Mouse (Mus musculus): Measurements from ENCODE around the gene Anks1b. TPM values are rescaled to one million over a fixed set of nuclear protein-coding genes. Genes with fewer than 3 reads are reported as not detected.

Gene Anks1b
- polyA plus RNA-seq, 1 experiment from 2014 or later = 3.0 TPM

DNA sequence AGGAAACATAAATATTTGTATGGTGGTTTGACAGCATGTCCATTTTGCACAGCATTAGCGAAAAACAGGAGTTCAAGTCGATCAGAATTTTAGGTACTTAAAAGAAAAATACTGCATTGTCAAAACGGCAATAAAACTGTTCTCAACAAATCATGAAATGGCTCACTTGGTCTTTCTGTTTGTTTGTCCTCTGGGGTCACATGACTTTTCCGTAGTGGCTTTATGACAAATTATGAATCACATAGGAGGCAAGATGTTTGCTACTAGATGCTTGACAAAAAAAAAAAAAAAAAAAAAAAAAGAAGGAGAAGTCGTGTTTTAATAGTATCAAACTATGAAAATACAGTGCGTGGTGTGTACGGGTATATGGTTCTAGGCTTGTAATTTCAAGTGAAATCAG is 495.7 kb downstream of the Anks1b start:
- DNase-seq (ENCODE audit: low spot score) = no peak
- H3K4me1 ChIP-seq (ENCODE audit: control insufficient read depth, insufficient read depth, low read length) = no peaks in the 10 kb centered on the region
- ATAC-seq (replicated peaks; ENCODE audit: insufficient number of reproducible peaks, low FRiP score, low TSS enrichment, low read depth) = no peak
- no peaks in the 10 kb centered on the region for H3K9me3 ChIP-seq (replicated peaks; ENCODE audit: control insufficient read depth, low read length)
- H3K9ac ChIP-seq (replicated peaks; ENCODE audit: low read length) = no peak overlapping the region
- no peak overlapping the region for H3K27ac ChIP-seq (replicated peaks; ENCODE audit: low read depth, low read length)
- no peak overlapping the region for H3K4me3 ChIP-seq (ENCODE audit: low read depth, low read length)
- no peaks in the 10 kb centered on the region for H3K36me3 ChIP-seq (replicated peaks; ENCODE audit: control insufficient read depth, insufficient read depth, low read depth, low read length)
- 87% methylated on average over 7 of the region's 7 CpGs for WGBS
- no peak overlapping the region for H3K4me2 ChIP-seq (ENCODE audit: low read depth, low read length)
- no peaks in the 10 kb centered on the region for H3K27me3 ChIP-seq (ENCODE audit: control insufficient read depth, insufficient read depth, low read length)

DNA sequence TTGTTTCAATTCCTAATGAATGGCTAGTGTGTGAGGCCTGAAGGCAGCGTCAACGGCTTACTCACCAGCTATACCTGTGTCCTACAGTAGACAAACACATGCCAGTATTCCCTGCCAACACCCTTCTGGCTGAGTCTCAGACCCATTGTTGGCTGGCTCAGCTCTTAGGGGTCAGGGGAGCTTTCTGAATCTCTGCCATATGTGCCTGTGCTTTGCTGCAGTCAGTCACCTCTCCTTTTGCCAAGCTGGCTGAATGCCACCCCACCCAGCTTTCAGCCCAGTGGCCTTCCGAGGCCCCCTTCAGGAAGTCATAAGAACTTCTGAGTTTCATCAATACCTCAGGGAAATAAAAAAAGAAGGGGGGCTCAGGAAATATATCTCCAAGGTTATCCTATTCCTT is 497.4 kb downstream of the Anks1b start:
- no peaks in the 10 kb centered on the region for H3K27me3 ChIP-seq (ENCODE audit: control insufficient read depth, insufficient read depth, low read length)
- no peaks in the 10 kb centered on the region for H3K9me3 ChIP-seq (replicated peaks; ENCODE audit: control insufficient read depth, low read length)
- no peaks in the 10 kb centered on the region for H3K4me1 ChIP-seq (ENCODE audit: control insufficient read depth, insufficient read depth, low read length)
- H3K27ac ChIP-seq (replicated peaks; ENCODE audit: low read depth, low read length) = no peak overlapping the region
- WGBS = 78% methylated on average over 3 of the region's 3 CpGs
- no peak for DNase-seq (ENCODE audit: low spot score)
- no peak for ATAC-seq (replicated peaks; ENCODE audit: insufficient number of reproducible peaks, low FRiP score, low TSS enrichment, low read depth)
- H3K36me3 ChIP-seq (replicated peaks; ENCODE audit: control insufficient read depth, insufficient read depth, low read depth, low read length) = no peaks in the 10 kb centered on the region
- H3K4me2 ChIP-seq (ENCODE audit: low read depth, low read length) = no peak overlapping the region
- H3K9ac ChIP-seq (replicated peaks; ENCODE audit: low read length) = no peak overlapping the region
- no peak overlapping the region for H3K4me3 ChIP-seq (ENCODE audit: low read depth, low read length)

DNA sequence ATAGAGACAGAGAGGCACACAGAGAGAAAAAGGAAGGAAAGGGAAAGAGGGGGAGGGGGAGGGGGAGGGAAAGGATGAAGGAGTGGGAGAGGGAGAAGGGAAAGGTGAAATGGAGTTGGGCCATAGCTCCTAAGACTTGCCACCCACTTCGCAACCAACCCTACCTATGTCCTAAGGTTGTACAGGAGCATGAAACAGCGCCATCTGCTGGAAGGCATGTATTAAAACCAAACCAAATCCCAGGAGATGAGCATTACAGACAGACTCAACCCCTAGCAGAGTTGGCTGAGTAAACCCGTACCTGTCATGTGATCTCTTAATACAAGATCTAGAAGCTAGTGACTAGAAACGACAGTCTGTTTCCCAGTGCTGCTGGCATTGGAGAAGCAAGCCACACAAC is 500.2 kb downstream of the Anks1b start:
- Histone ChIP-seq H3K4me2 (ENCODE audit: low read depth, low read length) (no peak overlapping the region), H3K9ac (replicated peaks; ENCODE audit: low read length) (no peak overlapping the region), H3K4me1 (ENCODE audit: control insufficient read depth, insufficient read depth, low read length) (no peaks in the 10 kb centered on the region; the same call in 1 of the 2 replicates), H3K27me3 (ENCODE audit: control insufficient read depth, insufficient read depth, low read length) (no peaks in the 10 kb centered on the region), H3K4me3 (ENCODE audit: low read depth, low read length) (no peak overlapping the region), H3K36me3 (replicated peaks; ENCODE audit: control insufficient read depth, insufficient read depth, low read depth, low read length) (no peaks in the 10 kb centered on the region), H3K27ac (replicated peaks; ENCODE audit: low read depth, low read length) (no peak overlapping the region), H3K9me3 (replicated peaks; ENCODE audit: control insufficient read depth, low read length) (no peaks in the 10 kb centered on the region)
- ATAC-seq (replicated peaks; ENCODE audit: insufficient number of reproducible peaks, low FRiP score, low TSS enrichment, low read depth) (0 out of 2 replicates have a peak, but pooled peaks have one; percentile 67), DNase-seq (ENCODE audit: low spot score) (peak; percentile 59)
- 27% methylated on average over 4 of the region's 4 CpGs for WGBS

DNA sequence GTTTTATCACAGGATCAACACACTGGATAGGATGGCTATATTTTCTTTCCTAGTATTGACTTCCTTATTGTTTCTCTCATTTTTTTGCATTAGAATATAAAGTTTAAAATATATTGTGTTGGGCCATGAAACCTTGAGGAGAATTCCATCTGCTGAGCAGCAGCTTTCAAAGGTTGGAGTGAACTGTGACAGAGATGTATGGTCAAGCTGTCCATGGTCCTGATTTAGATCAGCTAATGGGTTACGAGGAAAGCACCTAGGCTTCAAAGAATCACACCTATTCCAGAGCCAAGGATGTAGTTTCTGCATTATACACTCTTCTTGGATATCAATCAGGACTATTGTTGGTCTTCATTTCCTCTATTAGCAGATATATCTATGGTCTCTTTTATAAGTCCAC is 503.3 kb downstream of the Anks1b start:
- ATAC-seq (replicated peaks; ENCODE audit: insufficient number of reproducible peaks, low FRiP score, low TSS enrichment, low read depth) (no peak), DNase-seq (ENCODE audit: low spot score) (peak; percentile 61)
- Histone ChIP-seq H3K4me1 (ENCODE audit: control insufficient read depth, insufficient read depth, low read length) (no peaks in the 10 kb centered on the region; the same call in 1 of the 2 replicates), H3K4me2 (ENCODE audit: low read depth, low read length) (no peak overlapping the region), H3K36me3 (replicated peaks; ENCODE audit: control insufficient read depth, insufficient read depth, low read depth, low read length) (no peaks in the 10 kb centered on the region), H3K9ac (replicated peaks; ENCODE audit: low read length) (no peak overlapping the region), H3K27me3 (ENCODE audit: control insufficient read depth, insufficient read depth, low read length) (no peaks in the 10 kb centered on the region), H3K27ac (replicated peaks; ENCODE audit: low read depth, low read length) (no peak overlapping the region), H3K9me3 (replicated peaks; ENCODE audit: control insufficient read depth, low read length) (no peaks in the 10 kb centered on the region), H3K4me3 (ENCODE audit: low read depth, low read length) (no peak overlapping the region)
- WGBS = 54% methylated on average over 1 of the region's 1 CpGs

DNA sequence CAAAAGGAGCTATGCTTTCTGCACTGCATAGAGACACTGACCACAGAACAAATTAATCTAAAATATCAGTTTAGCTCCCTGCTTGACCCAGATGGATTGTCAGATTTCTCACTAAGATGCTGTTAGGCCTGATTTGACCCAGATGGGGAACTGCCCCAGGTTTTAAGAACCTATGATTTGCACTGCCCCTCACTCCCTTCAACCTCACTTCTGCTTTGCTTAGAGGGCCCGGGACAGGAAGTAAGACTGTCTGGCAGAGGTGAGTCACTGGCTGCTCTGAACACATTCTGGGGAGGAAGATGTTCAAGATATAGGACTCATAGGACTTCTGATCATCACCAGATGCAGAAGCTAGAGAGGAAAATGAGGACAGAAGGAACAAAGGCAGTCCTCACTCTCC is 506.8 kb downstream of the Anks1b start:
- Histone ChIP-seq H3K27me3 (ENCODE audit: control insufficient read depth, insufficient read depth, low read length) (no peaks in the 10 kb centered on the region), H3K27ac (replicated peaks; ENCODE audit: low read depth, low read length) (no peak overlapping the region), H3K4me2 (ENCODE audit: low read depth, low read length) (no peak overlapping the region), H3K4me1 (ENCODE audit: control insufficient read depth, insufficient read depth, low read length) (no peaks in the 10 kb centered on the region; the same call in 1 of the 2 replicates), H3K4me3 (ENCODE audit: low read depth, low read length) (no peak overlapping the region), H3K9me3 (replicated peaks; ENCODE audit: control insufficient read depth, low read length) (no peaks in the 10 kb centered on the region), H3K36me3 (replicated peaks; ENCODE audit: control insufficient read depth, insufficient read depth, low read depth, low read length) (no peaks in the 10 kb centered on the region), H3K9ac (replicated peaks; ENCODE audit: low read length) (no peak overlapping the region)
- DNase-seq (ENCODE audit: low spot score) = peak; percentile 17
- ATAC-seq (replicated peaks; ENCODE audit: insufficient number of reproducible peaks, low FRiP score, low TSS enrichment, low read depth) = peak; percentile 70; the same call in 1 of the 2 replicates
- 33% methylated on average over 1 of the region's 1 CpGs for WGBS

DNA sequence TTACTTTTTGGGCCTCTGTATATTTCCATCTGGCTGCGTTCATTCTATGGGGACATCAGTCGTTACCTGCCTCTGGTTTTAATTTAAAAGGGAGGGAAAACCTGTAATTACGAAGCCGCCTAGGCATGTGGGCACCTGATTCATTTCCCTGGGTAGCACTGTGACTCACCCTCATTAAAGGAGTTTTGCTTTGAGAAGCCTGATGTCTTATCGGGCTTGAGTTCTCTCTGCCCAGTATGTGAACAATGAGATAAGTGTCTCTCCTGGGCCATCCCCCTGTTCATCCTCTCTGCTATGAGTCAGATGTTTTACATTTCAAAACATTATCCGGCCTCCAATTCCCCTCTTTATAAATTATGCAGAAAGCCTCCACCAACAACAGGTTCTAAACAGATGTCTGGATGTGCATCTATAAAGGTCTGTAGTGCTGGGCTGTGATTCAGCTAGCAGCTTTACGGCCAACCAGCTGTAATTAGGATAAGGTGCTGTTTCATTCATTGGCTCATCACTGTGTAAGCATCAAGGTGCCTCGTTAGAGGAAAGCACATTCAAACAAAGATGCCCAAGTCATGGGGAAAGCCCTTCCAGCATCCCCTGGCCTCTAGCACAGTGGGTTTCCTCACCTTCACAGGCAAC is 507.5 kb downstream of the Anks1b start:
- peak; percentile 48 for DNase-seq (ENCODE audit: low spot score)
- Histone ChIP-seq H3K9me3 (replicated peaks; ENCODE audit: control insufficient read depth, low read length) (no peaks in the 10 kb centered on the region), H3K4me3 (ENCODE audit: low read depth, low read length) (no peak overlapping the region), H3K27ac (replicated peaks; ENCODE audit: low read depth, low read length) (no peak overlapping the region), H3K4me2 (ENCODE audit: low read depth, low read length) (no peak overlapping the region), H3K36me3 (replicated peaks; ENCODE audit: control insufficient read depth, insufficient read depth, low read depth, low read length) (no peaks in the 10 kb centered on the region), H3K9ac (replicated peaks; ENCODE audit: low read length) (no peak overlapping the region), H3K27me3 (ENCODE audit: control insufficient read depth, insufficient read depth, low read length) (no peaks in the 10 kb centered on the region), H3K4me1 (ENCODE audit: control insufficient read depth, insufficient read depth, low read length) (no peaks in the 10 kb centered on the region; the same call in 1 of the 2 replicates)
- WGBS = 41% methylated on average over 8 of the region's 8 CpGs
- ATAC-seq (replicated peaks; ENCODE audit: insufficient number of reproducible peaks, low FRiP score, low TSS enrichment, low read depth) = peak; percentile 73; the same call in 1 of the 2 replicates

DNA sequence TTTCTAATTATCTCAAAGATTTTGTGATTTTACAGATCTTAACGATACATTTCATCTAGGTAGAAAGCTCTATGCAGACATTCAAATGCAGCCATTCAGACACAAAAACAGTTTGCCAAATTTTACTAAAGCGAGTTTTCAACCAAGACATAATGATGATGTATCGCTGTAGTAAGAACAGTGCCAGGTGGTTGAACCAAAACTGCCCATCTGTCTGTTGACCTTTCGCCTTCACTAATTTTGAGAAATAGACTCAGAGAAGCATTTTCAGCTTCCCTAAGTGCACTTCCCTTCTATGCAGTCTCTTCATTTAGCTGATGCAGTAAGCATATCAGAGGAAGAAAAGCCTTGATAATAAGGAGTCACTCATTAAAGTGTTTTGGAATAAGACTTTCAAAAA is 527.1 kb downstream of the Anks1b start:
- no peak for ATAC-seq (replicated peaks; ENCODE audit: insufficient number of reproducible peaks, low FRiP score, low TSS enrichment, low read depth)
- 85% methylated on average over 4 of the region's 4 CpGs for WGBS

DNA sequence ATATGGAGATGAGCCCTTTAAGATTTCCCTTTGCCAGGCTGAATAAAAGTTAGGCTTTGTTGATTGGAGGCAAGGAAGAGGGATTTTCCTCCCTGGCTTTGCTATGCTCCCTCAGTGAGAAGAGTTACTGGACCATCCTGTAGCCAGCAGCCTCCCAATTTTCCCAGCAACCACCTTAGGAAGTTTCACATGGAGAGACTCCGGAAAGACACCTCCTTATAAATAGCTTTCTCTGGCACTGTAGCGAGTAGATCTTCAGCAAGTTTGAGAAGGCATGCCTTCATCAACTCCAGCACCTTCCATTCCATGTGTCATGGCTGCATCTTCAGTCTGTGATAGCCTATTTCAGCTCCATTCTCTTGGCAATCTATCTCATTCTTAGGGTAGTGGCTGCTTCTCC is 535.2 kb downstream of the Anks1b start:
- H3K9me3 ChIP-seq (replicated peaks; ENCODE audit: control insufficient read depth, low read length) = no peaks in the 10 kb centered on the region
- H3K4me2 ChIP-seq (ENCODE audit: low read depth, low read length) = no peak overlapping the region
- no peaks in the 10 kb centered on the region for H3K4me1 ChIP-seq (ENCODE audit: control insufficient read depth, insufficient read depth, low read length)
- WGBS = 69% methylated on average over 2 of the region's 2 CpGs
- no peak overlapping the region for H3K27ac ChIP-seq (replicated peaks; ENCODE audit: low read depth, low read length)
- H3K4me3 ChIP-seq (ENCODE audit: low read depth, low read length) = no peak overlapping the region
- DNase-seq (ENCODE audit: low spot score) (no peak), ATAC-seq (replicated peaks; ENCODE audit: insufficient number of reproducible peaks, low FRiP score, low TSS enrichment, low read depth) (no peak)
- no peaks in the 10 kb centered on the region for H3K36me3 ChIP-seq (replicated peaks; ENCODE audit: control insufficient read depth, insufficient read depth, low read depth, low read length)
- H3K27me3 ChIP-seq (ENCODE audit: control insufficient read depth, insufficient read depth, low read length) = no peaks in the 10 kb centered on the region
- no peak overlapping the region for H3K9ac ChIP-seq (replicated peaks; ENCODE audit: low read length)

More for the DNA sequence above, 527.1 kb downstream of the Anks1b start:
- Histone ChIP-seq H3K4me2 (ENCODE audit: low read depth, low read length) (no peak overlapping the region), H3K27ac (replicated peaks; ENCODE audit: low read depth, low read length) (no peak overlapping the region), H3K9ac (replicated peaks; ENCODE audit: low read length) (no peak overlapping the region), H3K27me3 (ENCODE audit: control insufficient read depth, insufficient read depth, low read length) (no peaks in the 10 kb centered on the region), H3K36me3 (replicated peaks; ENCODE audit: control insufficient read depth, insufficient read depth, low read depth, low read length) (no peaks in the 10 kb centered on the region), H3K4me1 (ENCODE audit: control insufficient read depth, insufficient read depth, low read length) (no peaks in the 10 kb centered on the region), H3K9me3 (replicated peaks; ENCODE audit: control insufficient read depth, low read length) (no peaks in the 10 kb centered on the region), H3K4me3 (ENCODE audit: low read depth, low read length) (no peak overlapping the region)
- DNase-seq (ENCODE audit: low spot score) = no peak

Data from embryonic facial prominence, embryonic 11.5 days (tissue).